Mouse (Mus musculus) embryonic facial prominence, embryonic 13.5 days (tissue): ENCODE results near the gene B3galt1. TPM values are rescaled to one million over a fixed set of nuclear protein-coding genes. Genes with fewer than 3 reads are reported as not detected.

Experiments used
- ATAC-seq: fragments of 200-750 bp; cut with Nextera tagmentation; 2 replicates; pipeline ENCODE4 v1.8.0; 2017; ENCODE audit warnings: low read depth; ENCODE audit not compliant: insufficient number of reproducible peaks, insufficient read depth, low FRiP score, low TSS enrichment
- H3K27ac ChIP-seq: fragments of 300-500 bp; sonication (generic); 2 replicates; pipeline ENCODE4 v1.5.1; 2015; ENCODE audit warnings: moderate library complexity, mild to moderate bottlenecking, inconsistent platforms
- H3K27me3 ChIP-seq: fragments of 300-500 bp; sonication (generic); 2 replicates; pipeline ENCODE4 v1.6.1; 2015; ENCODE audit warnings: mild to moderate bottlenecking, inconsistent platforms
- H3K36me3 ChIP-seq: fragments of 300-500 bp; sonication (generic); 2 replicates; pipeline ENCODE4 v1.6.1; 2015; ENCODE audit warnings: mild to moderate bottlenecking, inconsistent platforms
- H3K4me1 ChIP-seq: fragments of 300-500 bp; sonication (generic); 2 replicates; pipeline ENCODE4 v1.6.1; 2015; ENCODE audit warnings: inconsistent platforms
- H3K4me2 ChIP-seq: fragments of 300-500 bp; sonication (generic); 2 replicates; pipeline ENCODE4 v1.6.1; 2015; ENCODE audit warnings: moderate library complexity, mild to moderate bottlenecking, inconsistent platforms
- H3K4me3 ChIP-seq: fragments of 300-500 bp; sonication (generic); 2 replicates; pipeline ENCODE4 v1.5.1; 2015; ENCODE audit warnings: mild to moderate bottlenecking, inconsistent platforms
- H3K9ac ChIP-seq: fragments of 300-500 bp; sonication (generic); 2 replicates; pipeline ENCODE4 v1.6.1; 2015; ENCODE audit warnings: mild to moderate bottlenecking, inconsistent platforms
- H3K9me3 ChIP-seq: fragments of 300-500 bp; sonication (generic); 2 replicates; pipeline ENCODE4 v1.6.1; 2016; ENCODE audit warnings: inconsistent platforms
- WGBS: fragments of 180-500 bp; shearing (Covaris S2); methylation state at CpG from one replicate; pipeline ENCODE4 v1.1.7; 2015; ENCODE audit warnings: mixed read lengths; 5-methylcytosine and 5-hydroxymethylcytosine counted together
- polyA plus RNA-seq: library from polyadenylated mRNA; unstranded; fragments of >200 nt; fragmentation: Nextera tagmentation; extraction: Ambion mirVana; gene quantifications from 2 replicates; pipeline ENCODE4 v1.2.1, GENCODE M21; 2015

The B3galt1 gene
- polyA plus RNA-seq, 1 experiment from 2014 or later = 8.5 TPM

- Histone ChIP-seq H3K27ac (no peak overlapping the region), H3K27me3 (no peaks in the 10 kb centered on the region), H3K9me3 (no peaks in the 10 kb centered on the region), H3K9ac (no peak overlapping the region), H3K4me3 (no peak overlapping the region), H3K4me2 (no peak overlapping the region), H3K36me3 (no peaks in the 10 kb centered on the region), H3K4me1 (no peaks in the 10 kb centered on the region)
- no peak for ATAC-seq
- WGBS = 73% methylated on average over 3 of the region's 3 CpGs
Observed at GRCm38 (mm10) chr2:67751585-67751984, 185.9 kb downstream of the B3galt1 start.

- no peaks in the 10 kb centered on the region for H3K27me3 ChIP-seq
- no peaks in the 10 kb centered on the region for H3K4me1 ChIP-seq
- no peaks in the 10 kb centered on the region for H3K36me3 ChIP-seq
- no peak overlapping the region for H3K4me3 ChIP-seq
- no peak overlapping the region for H3K9ac ChIP-seq
- no peak overlapping the region for H3K27ac ChIP-seq
- 50% methylated on average over 6 of the region's 6 CpGs for WGBS
- no peaks in the 10 kb centered on the region for H3K9me3 ChIP-seq
- ATAC-seq = no peak
- no peak overlapping the region for H3K4me2 ChIP-seq
Observed at GRCm38 (mm10) chr2:67756507-67756906, 190.8 kb downstream of the B3galt1 start.

DNA sequence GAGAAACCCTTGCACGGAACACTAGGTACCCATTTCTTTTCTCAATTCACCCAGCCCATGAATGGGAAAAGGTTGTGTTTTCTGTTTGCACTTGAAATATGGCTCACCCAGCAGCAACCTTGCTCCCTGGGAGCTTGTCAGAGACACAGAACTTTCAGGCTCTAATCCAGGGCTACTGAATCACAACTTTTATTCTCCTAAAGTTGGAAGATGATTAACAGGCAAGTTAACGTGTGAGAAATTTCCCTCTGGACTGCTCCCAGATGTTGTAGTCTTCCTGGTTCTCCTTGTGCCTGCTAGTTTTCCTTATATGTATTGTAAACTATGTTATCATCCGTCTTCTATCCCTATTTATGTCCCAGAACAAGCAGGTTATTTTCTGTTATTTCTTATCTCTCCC is 221.9 kb downstream of the B3galt1 start:
- Histone ChIP-seq H3K27ac (no peak overlapping the region), H3K36me3 (no peaks in the 10 kb centered on the region), H3K4me3 (no peak overlapping the region), H3K27me3 (no peaks in the 10 kb centered on the region), H3K9ac (no peak overlapping the region), H3K9me3 (no peaks in the 10 kb centered on the region), H3K4me2 (no peak overlapping the region), H3K4me1 (no peaks in the 10 kb centered on the region)
- 83% methylated on average over 3 of the region's 3 CpGs for WGBS
- no peak for ATAC-seq

DNA sequence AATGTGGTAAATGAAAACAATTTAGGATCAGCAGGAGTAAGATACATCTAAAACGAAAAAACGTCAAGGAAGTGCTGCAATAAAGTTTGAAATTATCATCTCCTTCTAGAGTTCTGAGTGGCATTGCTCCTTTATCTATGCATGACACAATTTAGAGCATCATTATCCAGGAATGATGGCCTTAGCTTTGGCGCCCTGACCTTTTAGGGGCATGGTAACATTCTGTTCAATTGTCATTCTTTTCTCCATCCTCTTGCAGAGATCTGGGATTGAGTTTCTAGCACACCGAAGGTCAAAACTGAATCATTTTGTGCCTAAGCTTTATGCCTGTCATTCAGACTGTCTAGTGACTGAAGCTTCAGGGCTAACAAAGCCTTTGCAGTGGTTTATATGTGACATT is 231.9 kb downstream of the B3galt1 start:
- no peak overlapping the region for H3K4me3 ChIP-seq
- no peaks in the 10 kb centered on the region for H3K4me1 ChIP-seq
- H3K27me3 ChIP-seq = no peaks in the 10 kb centered on the region
- H3K4me2 ChIP-seq = no peak overlapping the region
- no peaks in the 10 kb centered on the region for H3K9me3 ChIP-seq
- H3K9ac ChIP-seq = no peak overlapping the region
- 79% methylated on average over 4 of the region's 4 CpGs for WGBS
- ATAC-seq = no peak
- H3K36me3 ChIP-seq = no peaks in the 10 kb centered on the region
- no peak overlapping the region for H3K27ac ChIP-seq

- no peak overlapping the region for H3K4me2 ChIP-seq
- WGBS = 78% methylated on average over 3 of the region's 3 CpGs
- H3K36me3 ChIP-seq = no peaks in the 10 kb centered on the region
- H3K4me3 ChIP-seq = no peak overlapping the region
- no peaks in the 10 kb centered on the region for H3K27me3 ChIP-seq
- no peak overlapping the region for H3K27ac ChIP-seq
- H3K9ac ChIP-seq = no peak overlapping the region
- no peak for ATAC-seq
- no peaks in the 10 kb centered on the region for H3K9me3 ChIP-seq
- H3K4me1 ChIP-seq = no peaks in the 10 kb centered on the region
Observed at GRCm38 (mm10) chr2:67799981-67800380, 234.3 kb downstream of the B3galt1 start.

- WGBS = 62% methylated on average over 2 of the region's 2 CpGs
- no peak overlapping the region for H3K9ac ChIP-seq
- no peak for ATAC-seq
Observed at GRCm38 (mm10) chr2:67816149-67816548, 250.5 kb downstream of the B3galt1 start.

DNA sequence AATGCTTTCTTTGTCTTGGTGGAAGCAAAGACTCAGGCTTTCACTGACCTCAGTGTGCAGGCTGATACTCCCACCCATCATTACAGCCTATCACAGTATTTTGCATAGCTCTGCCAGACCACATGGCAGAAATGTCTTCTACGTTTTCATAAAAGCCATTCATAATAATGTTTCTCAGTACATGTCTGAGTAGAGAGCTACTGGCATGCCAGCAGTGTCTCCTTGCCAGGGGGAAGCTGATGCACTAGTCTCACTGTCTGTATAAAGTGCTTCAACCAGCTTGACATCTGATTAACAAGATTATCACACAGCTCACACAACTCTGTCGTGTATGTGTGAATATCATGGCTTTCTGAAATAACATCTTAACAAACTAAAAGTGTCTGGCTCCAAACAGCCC is 252.3 kb downstream of the B3galt1 start:
- Histone ChIP-seq H3K9ac (no peak overlapping the region), H3K4me2 (no peak overlapping the region), H3K4me1 (no peaks in the 10 kb centered on the region), H3K4me3 (no peak overlapping the region), H3K9me3 (no peaks in the 10 kb centered on the region), H3K27me3 (no peaks in the 10 kb centered on the region), H3K27ac (no peak overlapping the region), H3K36me3 (no peaks in the 10 kb centered on the region)
- ATAC-seq = no peak
- 47% methylated on average over 2 of the region's 2 CpGs for WGBS

More at GRCm38 (mm10) chr2:67816149-67816548, 250.5 kb downstream of the B3galt1 start:
- H3K4me3 ChIP-seq = no peak overlapping the region
- H3K4me2 ChIP-seq = no peak overlapping the region
- no peaks in the 10 kb centered on the region for H3K9me3 ChIP-seq
- no peak overlapping the region for H3K27ac ChIP-seq
- H3K36me3 ChIP-seq = no peaks in the 10 kb centered on the region
- no peaks in the 10 kb centered on the region for H3K4me1 ChIP-seq
- no peaks in the 10 kb centered on the region for H3K27me3 ChIP-seq

DNA sequence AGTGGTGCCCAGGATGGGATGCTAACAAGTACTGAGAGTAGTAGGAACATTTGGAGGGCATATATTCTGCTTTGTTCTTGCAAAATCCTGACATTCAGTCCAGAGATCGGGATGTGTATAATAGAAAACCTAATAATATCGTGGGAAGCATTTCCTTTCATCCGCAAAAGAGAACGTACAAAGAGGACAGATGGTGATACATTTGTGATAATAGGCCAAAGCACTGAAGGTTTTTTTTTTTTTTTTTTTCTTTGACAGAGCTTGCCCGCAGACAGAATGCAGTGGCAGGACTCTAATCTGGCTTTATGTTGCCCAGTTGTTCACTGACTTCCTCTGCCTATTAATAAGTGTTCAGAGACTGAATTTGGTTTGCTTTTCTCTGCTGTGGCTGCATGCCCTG is 256.7 kb downstream of the B3galt1 start:
- Histone ChIP-seq H3K27ac (no peak overlapping the region), H3K4me1 (no peaks in the 10 kb centered on the region), H3K9me3 (no peaks in the 10 kb centered on the region), H3K4me2 (no peak overlapping the region), H3K4me3 (no peak overlapping the region), H3K9ac (no peak overlapping the region), H3K36me3 (no peaks in the 10 kb centered on the region), H3K27me3 (no peaks in the 10 kb centered on the region)
- no peak for ATAC-seq
- 85% methylated on average over 5 of the region's 5 CpGs for WGBS

DNA sequence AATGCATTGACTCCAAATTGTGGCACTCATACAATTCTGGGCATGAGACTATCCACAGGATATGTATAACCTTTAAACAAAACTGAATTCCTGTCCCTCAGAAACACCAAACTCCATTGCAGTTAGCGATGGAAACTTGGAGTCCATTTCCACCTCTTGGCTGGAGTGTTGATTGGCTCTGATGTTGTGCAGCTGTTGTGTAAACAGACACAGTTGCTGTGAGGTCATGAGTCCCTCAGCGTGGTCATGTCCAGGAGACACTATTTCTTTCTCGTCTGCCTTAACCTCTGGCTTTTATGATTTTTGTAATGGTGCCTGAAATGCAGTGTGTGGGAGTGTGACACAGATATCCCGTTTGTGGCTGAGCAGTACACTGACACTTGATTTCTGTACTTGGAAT is 262.0 kb downstream of the B3galt1 start:
- Histone ChIP-seq H3K4me3 (no peak overlapping the region), H3K27me3 (no peaks in the 10 kb centered on the region), H3K9ac (no peak overlapping the region), H3K4me2 (no peak overlapping the region), H3K27ac (no peak overlapping the region), H3K36me3 (no peaks in the 10 kb centered on the region), H3K4me1 (no peaks in the 10 kb centered on the region), H3K9me3 (no peaks in the 10 kb centered on the region)
- WGBS = 81% methylated on average over 4 of the region's 4 CpGs
- ATAC-seq = no peak

DNA sequence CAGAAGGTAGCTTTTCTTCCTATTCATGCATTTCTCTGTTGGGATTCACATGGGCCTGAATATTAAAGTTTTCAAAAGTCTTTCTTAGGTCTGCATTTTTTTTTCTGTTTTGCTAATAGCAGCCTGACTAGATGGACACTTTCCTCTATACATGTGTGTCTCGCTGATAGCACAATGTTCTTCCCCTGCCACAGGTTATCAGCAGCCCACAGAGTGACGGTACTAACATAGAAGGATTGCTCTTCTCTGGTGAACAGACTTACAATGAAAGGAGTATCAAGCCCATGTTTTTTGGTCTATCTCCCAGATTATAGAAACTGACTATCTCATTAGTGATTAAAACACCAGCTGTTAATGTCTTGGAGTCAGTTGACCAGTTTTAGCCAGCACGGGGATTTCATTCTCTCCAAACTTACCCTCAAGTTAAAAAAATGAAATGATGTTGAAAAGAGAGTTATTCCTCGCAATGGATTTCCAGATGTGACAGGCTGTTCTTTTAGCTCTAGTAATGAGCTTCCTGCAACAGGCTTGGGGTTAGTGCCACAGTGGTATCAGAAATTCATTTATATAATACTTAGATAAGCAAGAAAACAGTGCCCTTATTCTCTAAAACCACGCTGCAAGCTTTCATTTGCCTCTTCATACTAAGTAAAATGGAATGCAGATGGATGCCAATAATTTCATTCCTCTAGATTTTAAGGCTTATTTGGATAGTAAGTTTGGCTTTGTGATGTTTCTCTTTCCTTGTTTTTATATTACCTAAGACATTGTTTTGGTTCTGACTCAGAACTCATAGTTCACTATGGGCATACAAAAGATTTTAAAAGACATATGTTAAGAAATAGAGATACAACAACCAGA is 263.6 kb downstream of the B3galt1 start:
- Histone ChIP-seq H3K4me3 (no peak overlapping the region), H3K27me3 (no peaks in the 10 kb centered on the region), H3K4me2 (no peak overlapping the region), H3K9ac (no peak overlapping the region), H3K36me3 (no peaks in the 10 kb centered on the region), H3K9me3 (no peaks in the 10 kb centered on the region), H3K27ac (no peak overlapping the region), H3K4me1 (no peaks in the 10 kb centered on the region)
- 77% methylated on average over 5 of the region's 5 CpGs for WGBS
- no peak for ATAC-seq

- H3K4me1 ChIP-seq = no peaks in the 10 kb centered on the region
- WGBS = 78% methylated on average over 8 of the region's 8 CpGs
- H3K36me3 ChIP-seq = no peaks in the 10 kb centered on the region
- ATAC-seq = no peak
- no peak overlapping the region for H3K4me3 ChIP-seq
- no peak overlapping the region for H3K27ac ChIP-seq
- H3K9ac ChIP-seq = no peak overlapping the region
- no peaks in the 10 kb centered on the region for H3K27me3 ChIP-seq
- H3K4me2 ChIP-seq = no peak overlapping the region
- no peaks in the 10 kb centered on the region for H3K9me3 ChIP-seq
Observed at GRCm38 (mm10) chr2:67847806-67848205, 282.1 kb downstream of the B3galt1 start.

GRCm38 (mm10) chr2:67850725-67851124 is 285.1 kb downstream of the B3galt1 start:
- no peak overlapping the region for H3K27ac ChIP-seq
- H3K4me1 ChIP-seq = no peaks in the 10 kb centered on the region
- H3K9ac ChIP-seq = no peak overlapping the region
- no peaks in the 10 kb centered on the region for H3K27me3 ChIP-seq
- no peaks in the 10 kb centered on the region for H3K9me3 ChIP-seq
- no peak overlapping the region for H3K4me2 ChIP-seq
- WGBS = 78% methylated on average over 3 of the region's 3 CpGs
- H3K36me3 ChIP-seq = no peaks in the 10 kb centered on the region
- no peak for ATAC-seq
- no peak overlapping the region for H3K4me3 ChIP-seq
